Mouse (Mus musculus): ENCODE data around the gene Rnf225. TPM values are rescaled to one million over a fixed set of nuclear protein-coding genes. Genes with fewer than 3 reads are reported as not detected.
A peak's percentile ranks its signal among the peaks of the same experiment; 100 is the strongest.
"Not testable (repeated sequence)": the region's sequence is repeated elsewhere in the genome, so short reads cannot be mapped to it uniquely, and the experiment has no call there.

Rnf225 gene
- polyA plus RNA-seq, 1 experiment from 2014 or later, result 0.29 TPM

DNA sequence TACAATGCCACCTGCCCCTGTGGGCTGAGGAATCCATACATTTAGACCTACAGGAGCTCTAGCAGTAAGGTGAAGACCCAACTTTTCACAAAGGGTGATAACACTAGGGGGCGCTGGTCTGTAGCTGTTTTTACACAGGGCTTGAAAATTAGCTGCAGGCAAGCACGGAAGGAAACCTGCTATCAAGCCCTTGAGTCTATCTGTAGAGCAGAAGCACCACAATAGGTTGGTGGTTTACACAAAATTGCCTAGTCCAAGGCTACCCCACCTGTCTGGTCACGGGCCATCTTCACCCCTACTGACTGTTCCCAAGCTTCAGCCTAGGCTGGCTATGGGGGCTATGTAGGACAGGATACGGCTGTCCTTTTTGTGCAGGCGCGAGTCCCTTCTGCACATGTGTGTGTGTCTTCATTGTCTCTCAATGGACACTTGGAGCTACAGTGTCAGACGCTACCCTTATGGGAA is 17.7 kb upstream of the Rnf225 start:
- no peaks in the 10 kb centered on the region for H3K27me3 ChIP-seq (ENCODE audit: insufficient read depth, low read length)
- DNase-seq (ENCODE audit: low spot score) (peak; percentile 73), ATAC-seq (replicated peaks; ENCODE audit: low FRiP score, low read depth) (0 out of 2 replicates have a peak, but pooled peaks have one; percentile 48)
- H3K4me2 ChIP-seq (ENCODE audit: low read length), result peak overlapping the region; percentile 62
- H3K36me3 ChIP-seq (ENCODE audit: insufficient read depth, low read length), result peaks cover 20% of the 10 kb centered on the region; the same call in 1 of the 2 replicates
- TF ChIP-seq CTCF (IDR thresholded peaks at IDR 0.05; ENCODE audit: low read depth), result peak; percentile 81
- H3K4me1 ChIP-seq (replicated peaks; ENCODE audit: insufficient read depth, low read length), result no peaks in the 10 kb centered on the region; the same call in 1 of the 2 replicates
- 46% methylated on average over 7 of the region's 7 CpGs for WGBS
- peak overlapping the region; percentile 45 for H3K4me3 ChIP-seq (replicated peaks; ENCODE audit: low read depth, low read length)
- peak overlapping the region; percentile 93 for H3K27ac ChIP-seq
- no peaks in the 10 kb centered on the region for H3K9me3 ChIP-seq (replicated peaks; ENCODE audit: low read length)
- H3K9ac ChIP-seq (ENCODE audit: low read depth, low read length), result peak overlapping the region; percentile 59

DNA sequence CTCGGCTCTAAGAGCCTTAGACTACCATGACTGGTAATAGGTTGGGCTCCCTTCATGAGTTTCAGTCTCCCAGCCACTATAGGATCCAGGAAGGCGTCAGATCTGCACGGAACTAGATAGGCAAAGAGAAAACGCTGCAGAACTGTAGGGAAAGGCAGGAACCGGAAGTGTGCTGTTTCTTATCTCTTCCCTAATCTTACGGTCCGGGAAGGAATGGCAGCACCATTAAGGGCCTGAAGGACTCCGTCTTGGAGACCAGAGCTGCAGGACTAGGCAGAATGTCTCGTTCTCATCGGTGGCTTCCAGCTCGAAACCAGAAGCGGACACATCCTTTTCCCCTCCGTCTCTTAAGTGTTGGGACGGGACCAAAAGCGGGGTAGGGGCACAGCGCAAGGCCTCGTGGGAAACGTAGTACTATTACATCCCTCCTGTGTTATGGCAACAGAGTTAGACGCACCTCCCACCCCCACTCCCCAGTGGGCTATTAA is 17.0 kb upstream of the Rnf225 start:
- DNase-seq (ENCODE audit: low spot score) (peak; percentile 91), ATAC-seq (replicated peaks; ENCODE audit: low FRiP score, low read depth) (peak; percentile 83)
- Histone ChIP-seq H3K9me3 (replicated peaks; ENCODE audit: low read length) (no peaks in the 10 kb centered on the region), H3K4me1 (replicated peaks; ENCODE audit: insufficient read depth, low read length) (no peaks in the 10 kb centered on the region; the same call in 1 of the 2 replicates), H3K4me3 (replicated peaks; ENCODE audit: low read depth, low read length) (peak overlapping the region; percentile 45), H3K4me2 (ENCODE audit: low read length) (peak overlapping the region; percentile 62), H3K36me3 (ENCODE audit: insufficient read depth, low read length) (peaks cover 20% of the 10 kb centered on the region; the same call in 1 of the 2 replicates), H3K9ac (ENCODE audit: low read depth, low read length) (peak overlapping the region; percentile 59), H3K27ac (peak overlapping the region; percentile 93), H3K27me3 (ENCODE audit: insufficient read depth, low read length) (no peaks in the 10 kb centered on the region)
- 3% methylated on average over 19 of the region's 19 CpGs for WGBS
- no peak for TF ChIP-seq CTCF (IDR thresholded peaks at IDR 0.05; ENCODE audit: low read depth)

DNA sequence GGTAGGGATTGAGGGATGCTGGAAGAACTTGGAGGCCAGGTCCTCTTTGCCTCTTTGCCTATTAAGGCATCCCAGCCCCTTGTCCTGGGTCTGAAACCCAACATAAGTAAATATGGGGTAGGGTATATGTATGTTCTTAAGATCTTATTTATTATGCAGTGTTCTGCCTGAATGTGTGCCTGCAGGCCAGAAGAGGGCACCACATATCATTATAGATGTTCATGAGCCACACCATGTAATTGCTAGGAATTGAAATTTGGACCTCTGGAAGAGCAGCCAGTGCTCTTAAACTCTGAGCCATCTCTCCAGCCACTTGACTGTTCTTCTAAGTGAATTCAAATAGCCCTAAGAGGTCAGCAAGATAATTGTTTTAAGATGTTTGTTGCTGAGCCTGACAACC is 13.7 kb upstream of the Rnf225 start:
- Histone ChIP-seq H3K4me3 (replicated peaks; ENCODE audit: low read depth, low read length) (no peak overlapping the region), H3K27me3 (ENCODE audit: insufficient read depth, low read length) (no peaks in the 10 kb centered on the region), H3K27ac (no peak overlapping the region), H3K36me3 (ENCODE audit: insufficient read depth, low read length) (no peaks in the 10 kb centered on the region), H3K9ac (ENCODE audit: low read depth, low read length) (no peak overlapping the region), H3K4me1 (replicated peaks; ENCODE audit: insufficient read depth, low read length) (no peaks in the 10 kb centered on the region; the same call in 1 of the 2 replicates), H3K9me3 (replicated peaks; ENCODE audit: low read length) (no peaks in the 10 kb centered on the region), H3K4me2 (ENCODE audit: low read length) (no peak overlapping the region)
- ATAC-seq (replicated peaks; ENCODE audit: low FRiP score, low read depth), result no peak
- DNase-seq (ENCODE audit: low spot score), result peak; percentile 63
- peak; percentile 72 for TF ChIP-seq CTCF (IDR thresholded peaks at IDR 0.05; ENCODE audit: low read depth)

DNA sequence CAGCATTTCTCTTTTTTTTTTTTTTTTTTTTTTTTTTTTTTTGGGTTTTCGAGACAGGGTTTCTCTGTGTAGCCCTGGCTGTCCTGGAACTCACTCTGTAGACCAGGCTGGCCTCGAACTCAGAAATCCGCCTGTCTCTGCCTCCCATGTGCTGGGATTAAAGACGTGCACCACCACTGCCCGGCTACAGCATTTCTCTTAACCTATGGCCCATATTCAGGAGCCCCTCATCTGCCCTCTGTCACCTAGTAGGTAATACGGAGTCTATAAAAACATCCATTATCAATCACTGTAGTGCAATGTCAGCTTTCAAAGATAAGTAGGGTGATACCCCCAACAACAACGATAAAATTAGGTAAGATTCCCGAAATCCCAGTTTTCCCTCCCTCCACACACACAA is 6.7 kb upstream of the Rnf225 start:
- H3K4me3 ChIP-seq (replicated peaks; ENCODE audit: low read depth, low read length); H3K27me3 ChIP-seq (ENCODE audit: insufficient read depth, low read length); H3K9ac ChIP-seq (ENCODE audit: low read depth, low read length); DNase-seq (ENCODE audit: low spot score); H3K27ac ChIP-seq; H3K9me3 ChIP-seq (replicated peaks; ENCODE audit: low read length); H3K4me1 ChIP-seq (replicated peaks; ENCODE audit: insufficient read depth, low read length); H3K4me2 ChIP-seq (ENCODE audit: low read length); ATAC-seq (replicated peaks; ENCODE audit: low FRiP score, low read depth): not testable (repeated sequence)
- H3K36me3 ChIP-seq (ENCODE audit: insufficient read depth, low read length), result peaks cover 21% of the 10 kb centered on the region
- whole genome bisulfite sequencing, result 89% methylated on average over 7 of the region's 8 CpGs

DNA sequence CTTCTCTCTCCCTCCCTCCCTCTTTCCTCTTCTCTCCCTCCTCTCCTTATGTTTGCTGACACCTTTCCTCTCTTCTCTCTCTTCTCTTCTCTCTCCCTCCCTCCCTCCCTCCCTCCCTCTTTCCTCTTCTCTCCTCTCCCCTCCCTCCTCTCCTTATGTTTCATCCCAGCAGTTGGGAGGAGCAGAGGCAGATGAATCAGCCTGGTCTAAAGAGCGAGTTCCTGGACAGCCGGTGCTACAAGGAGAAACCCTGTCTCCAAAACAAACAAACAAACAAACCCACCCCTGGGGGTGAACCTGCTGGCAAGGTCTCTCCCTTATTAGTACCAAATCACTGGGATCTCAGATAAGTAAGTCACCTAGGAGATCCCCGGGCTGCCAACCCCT is 5.9 kb upstream of the Rnf225 start:
- H3K9ac ChIP-seq (ENCODE audit: low read depth, low read length), result peak overlapping the region; percentile 75
- DNase-seq (ENCODE audit: low spot score), result peak; percentile 66

DNA sequence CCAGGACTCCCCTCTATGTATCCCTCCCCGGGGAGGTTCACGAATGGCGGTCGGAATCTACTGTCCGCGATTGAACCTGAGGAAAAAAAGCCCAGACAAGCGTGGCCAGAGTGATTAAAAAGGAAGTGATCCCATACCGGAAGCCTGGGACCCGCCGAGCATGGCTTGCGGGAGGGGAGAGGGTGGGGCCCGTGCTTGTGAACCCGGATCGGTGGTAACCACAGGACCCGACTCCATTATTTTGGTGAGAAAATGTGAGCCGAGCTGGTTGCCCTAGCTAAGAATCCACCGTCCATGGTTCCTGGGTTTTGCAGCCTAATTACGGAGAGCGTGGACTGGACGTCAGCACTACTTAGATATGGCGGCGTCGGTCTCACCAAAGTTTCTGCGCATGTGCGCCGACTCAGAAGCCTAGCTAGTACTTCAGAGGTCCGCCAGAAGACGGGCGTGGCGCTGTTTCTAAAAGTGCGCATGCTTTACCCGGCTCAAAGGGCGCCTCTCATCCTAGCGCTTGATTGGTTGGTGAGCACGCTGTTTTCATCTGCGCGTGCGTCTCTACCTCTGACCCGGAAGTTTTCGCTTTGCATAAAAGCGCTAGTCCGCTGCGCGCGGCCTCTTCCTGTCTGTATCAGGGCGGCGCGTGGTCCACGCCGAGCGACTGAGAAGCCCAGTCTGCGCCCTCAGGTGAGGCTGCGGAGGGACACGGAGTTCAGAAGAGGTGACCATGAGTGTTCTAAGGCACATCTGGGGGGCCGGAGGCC is 5.3 kb upstream of the Rnf225 start, which contains the start of gene Rps5:
TSS of gene Rps5 (plus strand) at position 586 of the 761 bp plus-strand sequence.
- under 1% methylated on average over 55 of the region's 55 CpGs for WGBS
- DNase-seq (ENCODE audit: low spot score) (peak; percentile 100), ATAC-seq (replicated peaks; ENCODE audit: low FRiP score, low read depth) (peak; percentile 98)
- Histone ChIP-seq H3K27me3 (ENCODE audit: insufficient read depth, low read length) (no peaks in the 10 kb centered on the region), H3K36me3 (ENCODE audit: insufficient read depth, low read length) (peaks cover 34% of the 10 kb centered on the region), H3K4me3 (replicated peaks; ENCODE audit: low read depth, low read length) (peak within 1 kb of the TSS; percentile 70), H3K4me2 (ENCODE audit: low read length) (peak within 1 kb of the TSS; percentile 88), H3K4me1 (replicated peaks; ENCODE audit: insufficient read depth, low read length) (peaks cover 8% of the 10 kb centered on the region), H3K9ac (ENCODE audit: low read depth, low read length) (peak within 1 kb of the TSS; percentile 75), H3K27ac (peak within 1 kb of the TSS; percentile 98), H3K9me3 (replicated peaks; ENCODE audit: low read length) (no peaks in the 10 kb centered on the region)
- peak; percentile 84 for TF ChIP-seq CTCF (IDR thresholded peaks at IDR 0.05; ENCODE audit: low read depth)

More for the DNA sequence above, 5.9 kb upstream of the Rnf225 start:
- Histone ChIP-seq H3K9me3 (replicated peaks; ENCODE audit: low read length) (no peaks in the 10 kb centered on the region), H3K4me1 (replicated peaks; ENCODE audit: insufficient read depth, low read length) (peaks cover 8% of the 10 kb centered on the region), H3K4me3 (replicated peaks; ENCODE audit: low read depth, low read length) (peak overlapping the region; percentile 70), H3K27me3 (ENCODE audit: insufficient read depth, low read length) (no peaks in the 10 kb centered on the region), H3K36me3 (ENCODE audit: insufficient read depth, low read length) (peaks cover 29% of the 10 kb centered on the region), H3K27ac (peak overlapping the region; percentile 98), H3K4me2 (ENCODE audit: low read length) (peak overlapping the region; percentile 88)
- TF ChIP-seq CTCF (IDR thresholded peaks at IDR 0.05; ENCODE audit: low read depth), result no peak
- WGBS, result 0% methylated on average over 3 of the region's 3 CpGs
- peak; percentile 16 for ATAC-seq (replicated peaks; ENCODE audit: low FRiP score, low read depth)
